Mouse (Mus musculus) cortical plate, adult 2 months (tissue): ENCODE measurements around the gene Efcab9.

Source experiments
- CTCF ChIP-seq: fragments of 200-500 bp; IDR thresholded peaks from 2 replicates; pipeline ENCODE4 v1.5.1; 2011; ENCODE audit warnings: mild to moderate bottlenecking, control low read depth, low read length; ENCODE audit not compliant: insufficient read depth; ENCODE audit errors: extremely low read depth
- POLR2A ChIP-seq: fragments of 200-500 bp; IDR thresholded peaks from 2 replicates; pipeline ENCODE4 v1.6.1; 2011; ENCODE audit warnings: mild to moderate bottlenecking, low read length, control low read depth; ENCODE audit not compliant: insufficient read depth; ENCODE audit errors: extremely low read depth

DNA sequence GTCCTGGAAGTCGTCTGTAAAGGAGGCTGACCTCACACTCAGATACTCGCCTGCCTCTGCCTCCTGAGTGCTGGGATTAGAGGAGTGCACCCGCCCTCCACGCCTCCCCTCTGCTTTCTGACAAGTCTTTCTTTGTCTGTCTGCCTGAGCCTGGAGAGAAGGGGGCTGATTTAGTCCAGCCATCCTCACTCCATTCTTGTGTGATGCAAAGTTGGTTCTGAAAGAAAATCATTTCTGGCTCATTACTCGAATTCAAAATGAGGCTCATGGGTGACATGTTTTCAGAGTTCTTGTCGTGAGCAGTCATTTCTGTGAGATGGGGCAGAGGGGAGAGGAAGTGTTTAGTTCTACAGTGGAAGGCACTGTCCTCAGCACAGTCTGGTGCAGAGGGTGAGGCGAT lies 5.1 kb upstream of the Efcab9 start:
- TF ChIP-seq CTCF (no peak), POLR2A (no peak)
